Mouse (Mus musculus) lung, postnatal 0 days (tissue): ENCODE data around the gene Eif5. TPM values are rescaled to one million over a fixed set of nuclear protein-coding genes. Genes with fewer than 3 reads are reported as not detected.

Experiments
- ATAC-seq: fragments of 200-750 bp; cut with Nextera tagmentation; 2 replicates; pipeline ENCODE4 v1.8.0; 2017; ENCODE audit warnings: moderate library complexity
- DNase-seq: peaks from one replicate; pipeline ENCODE4 v3.0.0-alpha.2; 2016; ENCODE audit warnings: low spot score
- H3K27ac ChIP-seq: fragments of 300-500 bp; sonication (generic); 2 replicates; pipeline ENCODE4 v1.5.1; 2014; ENCODE audit warnings: antibody characterized with exemption, mild to moderate bottlenecking, low read length, mixed read lengths
- H3K27me3 ChIP-seq: fragments of 300-500 bp; sonication (generic); replicated peaks from 2 replicates; pipeline ENCODE4 v1.6.1; 2014; ENCODE audit warnings: low read length, mixed read lengths; ENCODE audit not compliant: insufficient read depth
- H3K36me3 ChIP-seq: fragments of 300-500 bp; sonication (generic); 2 replicates; pipeline ENCODE4 v1.6.1; 2014; ENCODE audit warnings: low read length, mixed read lengths; ENCODE audit not compliant: insufficient read depth
- H3K4me1 ChIP-seq: fragments of 300-500 bp; sonication (generic); 2 replicates; pipeline ENCODE4 v1.6.1; 2014; ENCODE audit warnings: antibody characterized with exemption, low read depth, low read length, mixed read lengths; ENCODE audit not compliant: insufficient read depth
- H3K4me2 ChIP-seq: fragments of 300-500 bp; sonication (generic); replicated peaks from 2 replicates; pipeline ENCODE4 v1.6.1; 2014; ENCODE audit warnings: low read depth, mild to moderate bottlenecking, low read length, moderate library complexity, mixed read lengths
- H3K4me3 ChIP-seq: fragments of 300-500 bp; sonication (generic); 2 replicates; pipeline ENCODE4 v1.5.1; 2014; ENCODE audit warnings: low read depth, low read length
- H3K9ac ChIP-seq: fragments of 300-500 bp; sonication (generic); replicated peaks from 2 replicates; pipeline ENCODE4 v1.6.1; 2014; ENCODE audit warnings: low read depth, mild to moderate bottlenecking
- H3K9me3 ChIP-seq: fragments of 300-500 bp; sonication (generic); 2 replicates; pipeline ENCODE4 v1.6.1; 2016; ENCODE audit warnings: low read length, mixed read lengths
- CTCF ChIP-seq: IDR thresholded peaks from 2 replicates; pipeline ENCODE4 v1.5.1; 2016; ENCODE audit warnings: antibody characterized with exemption, mild to moderate bottlenecking
- EP300 ChIP-seq: IDR thresholded peaks from 2 replicates; pipeline ENCODE4 v1.6.1; 2016; ENCODE audit warnings: antibody characterized with exemption, mild to moderate bottlenecking, control low read depth
- WGBS: fragments of 180-500 bp; shearing (Covaris S2); extraction: QIAGEN DNeasy Blood & Tissue Kit; methylation state at CpG from one replicate; pipeline ENCODE4 v1.1.7; 2014; 5-methylcytosine and 5-hydroxymethylcytosine counted together
- polyA plus RNA-seq: library from polyadenylated mRNA; unstranded; fragments of >200 nt; fragmentation: Nextera tagmentation; extraction: Ambion mirVana; gene quantifications from 2 replicates; pipeline ENCODE4 v1.2.1, GENCODE M21; 2015

Gene Eif5
- polyA plus RNA-seq, 1 experiment from 2014 or later: 412 TPM

DNA sequence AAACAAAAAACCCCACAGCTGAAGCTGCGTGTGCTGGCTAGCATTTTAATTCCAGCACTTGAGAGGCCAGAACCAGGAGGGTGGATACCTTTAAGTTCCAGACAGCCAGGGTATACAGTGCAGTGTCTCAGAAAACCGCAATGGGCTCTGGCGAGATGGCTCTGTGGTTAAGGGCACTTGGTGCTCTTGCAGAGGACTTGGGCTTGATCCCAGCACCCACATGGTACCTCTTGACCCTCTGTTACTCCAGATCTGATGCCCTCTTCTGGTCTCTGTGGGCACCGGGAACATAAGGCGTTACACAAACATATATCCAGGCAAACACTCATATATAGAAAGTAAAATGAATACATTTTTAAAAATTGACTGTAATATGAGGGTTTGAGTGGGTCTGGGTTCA lies 27.5 kb downstream of the Eif5 start:
- no peak overlapping the region for H3K27ac ChIP-seq
- no peak overlapping the region for H3K4me2 ChIP-seq
- no peaks in the 10 kb centered on the region for H3K36me3 ChIP-seq
- no peak overlapping the region for H3K4me3 ChIP-seq
- no peaks in the 10 kb centered on the region for H3K9me3 ChIP-seq
- 0 out of 2 replicates have a peak, but pooled peaks have one; percentile 51 for ATAC-seq
- 52% methylated on average over 5 of the region's 5 CpGs for WGBS
- H3K4me1 ChIP-seq: no peaks in the 10 kb centered on the region
- no peak for TF ChIP-seq EP300
- 0 out of 2 replicates have a peak, but pooled peaks have one; percentile 16 for TF ChIP-seq CTCF
- H3K27me3 ChIP-seq: no peaks in the 10 kb centered on the region
- H3K9ac ChIP-seq: no peak overlapping the region
- no peak for DNase-seq

DNA sequence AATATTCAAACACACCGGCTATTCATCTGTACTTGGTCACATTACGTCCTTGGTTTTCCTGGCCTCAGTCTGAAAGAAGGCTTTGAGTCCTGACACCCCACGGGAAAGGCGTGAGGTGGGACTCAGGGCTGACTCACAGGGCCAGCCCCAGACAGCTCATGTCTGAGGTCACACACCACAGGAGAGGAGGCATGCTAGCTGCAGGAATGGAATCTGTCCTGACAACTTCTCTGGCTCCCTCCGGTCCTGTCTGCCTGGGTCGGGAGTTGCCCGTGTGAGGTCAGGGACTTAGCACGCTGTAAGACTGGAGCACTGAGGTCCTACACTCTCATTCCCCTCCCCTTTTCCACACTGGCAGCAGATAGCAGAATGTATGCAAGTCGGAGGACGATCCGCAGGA lies 31.0 kb downstream of the Eif5 start:
- H3K9me3 ChIP-seq: no peaks in the 10 kb centered on the region
- no peak for TF ChIP-seq CTCF
- TF ChIP-seq EP300: no peak
- no peak for DNase-seq
- H3K4me3 ChIP-seq: no peak overlapping the region
- no peaks in the 10 kb centered on the region for H3K36me3 ChIP-seq
- peak; percentile 17; the same call in 1 of the 2 replicates for ATAC-seq
- H3K9ac ChIP-seq: no peak overlapping the region
- H3K27ac ChIP-seq: no peak overlapping the region
- H3K4me2 ChIP-seq: no peak overlapping the region
- 58% methylated on average over 11 of the region's 11 CpGs for WGBS
- H3K4me1 ChIP-seq: no peaks in the 10 kb centered on the region
- no peaks in the 10 kb centered on the region for H3K27me3 ChIP-seq

DNA sequence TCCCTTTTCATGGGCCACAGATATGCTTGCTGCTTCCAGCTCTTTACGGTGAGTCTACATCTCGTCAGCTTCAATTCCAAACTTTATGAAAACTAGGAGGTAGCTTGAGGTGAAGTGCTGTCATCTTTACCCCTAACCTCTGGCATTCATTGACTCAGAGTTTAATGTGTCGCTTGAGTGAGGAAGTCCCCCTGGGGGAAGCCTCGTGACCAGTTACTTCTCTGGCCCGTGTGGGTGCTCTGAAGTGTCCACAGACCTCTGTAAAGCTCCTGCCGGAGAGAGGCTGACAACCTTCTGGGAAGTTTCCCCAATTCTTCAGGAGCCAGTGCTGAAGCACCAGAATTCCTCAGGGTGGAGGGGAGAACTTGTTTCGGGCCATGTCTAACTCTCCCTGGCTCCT lies 34.6 kb downstream of the Eif5 start:
- TF ChIP-seq EP300 (no peak), CTCF (no peak)
- Histone ChIP-seq H3K9me3 (no peaks in the 10 kb centered on the region), H3K36me3 (no peaks in the 10 kb centered on the region), H3K4me3 (no peak overlapping the region), H3K9ac (no peak overlapping the region), H3K27me3 (no peaks in the 10 kb centered on the region), H3K27ac (no peak overlapping the region), H3K4me1 (peaks cover 3% of the 10 kb centered on the region; the same call in 1 of the 2 replicates), H3K4me2 (no peak overlapping the region)
- ATAC-seq: no peak
- DNase-seq: no peak
- 49% methylated on average over 7 of the region's 7 CpGs for WGBS

DNA sequence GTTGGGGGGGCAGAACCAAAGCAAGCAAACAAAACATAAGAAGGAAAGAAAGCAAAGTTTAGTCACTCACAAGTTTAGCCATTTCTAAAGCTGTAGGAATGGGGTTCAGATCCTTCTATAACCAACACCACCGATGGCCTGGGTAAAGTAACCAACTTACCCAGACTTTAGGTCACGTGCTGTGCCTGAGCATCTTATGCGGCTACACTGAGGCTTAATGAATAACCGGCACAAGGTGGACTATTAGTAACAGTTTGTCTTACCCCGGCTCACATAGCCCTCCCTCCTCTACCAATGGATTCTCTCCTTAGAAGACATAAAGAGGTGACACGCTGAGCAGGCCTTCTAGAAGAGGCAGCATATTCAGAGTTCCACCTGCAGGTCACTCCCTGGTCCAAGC lies 35.5 kb downstream of the Eif5 start:
- ATAC-seq (no peak), DNase-seq (no peak)
- Histone ChIP-seq H3K9ac (no peak overlapping the region), H3K27ac (no peak overlapping the region), H3K9me3 (no peaks in the 10 kb centered on the region), H3K4me1 (peaks cover 3% of the 10 kb centered on the region; the same call in 1 of the 2 replicates), H3K4me2 (peak overlapping the region; percentile 48; the same call in 1 of the 2 replicates), H3K4me3 (no peak overlapping the region), H3K27me3 (no peaks in the 10 kb centered on the region), H3K36me3 (no peaks in the 10 kb centered on the region)
- WGBS: 41% methylated on average over 6 of the region's 6 CpGs
- TF ChIP-seq CTCF: no peak
- TF ChIP-seq EP300: no peak

DNA sequence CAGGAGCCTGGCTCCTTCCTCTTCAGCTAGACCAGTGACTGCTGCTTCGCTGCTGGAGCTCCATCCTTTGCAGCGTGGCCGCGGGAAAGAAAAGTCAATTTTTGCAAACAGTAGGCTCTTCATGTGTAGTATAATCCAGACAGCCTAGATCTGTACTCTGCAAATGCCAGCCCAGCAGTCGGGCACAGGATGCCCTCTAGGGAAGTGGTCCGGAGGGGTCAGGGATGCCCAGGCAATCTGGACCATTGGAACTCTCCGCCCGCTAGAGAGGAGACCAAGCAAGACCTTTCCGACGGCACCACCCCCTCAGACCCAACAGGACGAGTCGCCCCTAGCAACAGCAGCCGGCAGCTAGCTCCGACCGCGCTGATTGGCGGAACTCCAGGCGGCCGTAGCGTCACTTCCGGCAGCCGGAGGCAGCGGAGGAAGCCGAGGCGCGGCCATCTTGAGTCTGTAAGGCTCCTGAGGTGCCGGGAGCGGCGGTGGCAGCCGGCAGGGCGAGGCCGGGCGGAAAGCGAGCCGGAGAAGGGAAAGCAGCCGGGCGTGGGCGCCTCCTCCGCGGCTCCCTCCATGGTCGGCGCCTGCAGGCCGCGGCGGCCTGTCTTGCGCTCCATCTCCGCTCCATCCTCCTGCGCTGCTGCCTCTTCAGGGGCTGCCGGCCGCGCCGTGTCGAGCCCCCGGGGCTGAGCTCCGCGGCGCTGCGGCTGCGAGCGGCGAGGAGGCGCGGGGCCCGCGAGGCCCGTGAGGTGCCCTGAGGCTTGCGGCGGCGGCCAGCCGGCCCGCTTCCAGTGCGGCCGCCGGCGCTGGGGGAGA lies 36.5 kb downstream of the Eif5 start, which contains the start of gene Mark3:
TSS of gene Mark3 (plus strand) at position 450 of the 813 bp plus-strand sequence.
- peaks cover 3% of the 10 kb centered on the region; the same call in 1 of the 2 replicates for H3K4me1 ChIP-seq
- peak within 1 kb of the TSS; percentile 97 for H3K4me3 ChIP-seq
- WGBS: under 1% methylated on average over 56 of the region's 75 CpGs
- ATAC-seq: peak; percentile 99
- TF ChIP-seq CTCF (no peak), EP300 (no peak)
- peak within 1 kb of the TSS; percentile 97 for H3K27ac ChIP-seq
- H3K4me2 ChIP-seq: peak within 1 kb of the TSS; percentile 81
- peak; percentile 99 for DNase-seq
- no peaks in the 10 kb centered on the region for H3K36me3 ChIP-seq
- H3K9ac ChIP-seq: peak within 1 kb of the TSS; percentile 96
- no peaks in the 10 kb centered on the region for H3K9me3 ChIP-seq
- no peaks in the 10 kb centered on the region for H3K27me3 ChIP-seq

DNA sequence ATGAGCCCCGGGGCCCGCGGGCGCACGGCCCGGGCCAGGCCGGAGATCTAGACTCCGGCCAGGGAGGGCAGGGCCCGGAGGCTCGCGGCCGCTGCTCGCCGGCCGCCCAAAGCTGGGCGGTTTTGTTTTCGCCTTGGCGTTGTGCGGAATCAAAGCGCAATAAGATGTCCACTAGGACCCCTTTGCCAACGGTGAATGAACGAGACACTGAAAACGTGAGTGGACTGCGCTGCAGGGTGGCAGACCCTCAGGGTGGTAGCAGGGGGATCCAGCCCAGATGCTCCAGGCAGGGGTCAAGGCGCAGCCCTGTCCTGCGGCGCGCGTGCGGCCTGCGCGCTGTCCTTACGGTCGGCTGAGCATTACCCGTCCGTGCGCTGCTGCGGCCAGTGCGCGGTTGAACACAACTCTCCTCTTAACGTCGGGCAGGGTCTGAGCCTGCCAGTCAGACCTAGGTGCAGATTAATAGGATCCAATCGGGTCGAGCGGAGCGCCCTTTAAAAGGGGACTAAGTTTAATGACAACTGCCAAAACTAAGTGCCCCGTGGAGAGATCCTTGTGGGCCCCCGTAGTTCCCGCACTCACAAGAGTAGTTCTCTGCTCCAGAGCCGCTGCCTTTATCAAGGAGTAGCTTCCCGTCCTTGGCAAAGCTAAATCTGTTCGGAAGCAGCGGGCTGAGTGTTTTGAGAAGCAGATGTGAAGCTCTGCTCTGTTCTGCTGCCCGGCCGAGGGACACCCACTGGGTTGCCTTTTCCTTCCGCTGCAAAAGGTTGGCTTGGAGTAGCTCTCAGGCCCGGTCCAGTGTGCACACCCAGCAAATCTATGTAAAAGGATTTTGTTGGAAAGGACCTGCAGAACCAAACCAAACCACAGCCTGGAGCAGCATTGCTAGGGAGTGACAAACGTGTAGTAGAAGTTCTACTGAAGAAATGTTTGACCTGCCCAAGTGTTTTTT lies 37.3 kb downstream of the Eif5 start:
- Histone ChIP-seq H3K4me2 (peak overlapping the region; percentile 81), H3K9me3 (no peaks in the 10 kb centered on the region), H3K27ac (peak overlapping the region; percentile 97), H3K4me3 (peak overlapping the region; percentile 97), H3K9ac (peak overlapping the region; percentile 96), H3K36me3 (no peaks in the 10 kb centered on the region), H3K27me3 (no peaks in the 10 kb centered on the region), H3K4me1 (peaks cover 3% of the 10 kb centered on the region; the same call in 1 of the 2 replicates)
- ATAC-seq (peak; percentile 47), DNase-seq (peak; percentile 70)
- WGBS: under 1% methylated on average over 58 of the region's 58 CpGs
- no peak; the same call in 1 of the 2 replicates for TF ChIP-seq EP300
- TF ChIP-seq CTCF: no peak
